Mouse (Mus musculus): ENCODE results near the gene Ptpdc1. TPM values are rescaled to one million over a fixed set of nuclear protein-coding genes. Genes with fewer than 3 reads are reported as not detected.

Ptpdc1 gene
- 2.2 and 2.9 TPM in 2 replicates for total RNA-seq (2017)

DNA sequence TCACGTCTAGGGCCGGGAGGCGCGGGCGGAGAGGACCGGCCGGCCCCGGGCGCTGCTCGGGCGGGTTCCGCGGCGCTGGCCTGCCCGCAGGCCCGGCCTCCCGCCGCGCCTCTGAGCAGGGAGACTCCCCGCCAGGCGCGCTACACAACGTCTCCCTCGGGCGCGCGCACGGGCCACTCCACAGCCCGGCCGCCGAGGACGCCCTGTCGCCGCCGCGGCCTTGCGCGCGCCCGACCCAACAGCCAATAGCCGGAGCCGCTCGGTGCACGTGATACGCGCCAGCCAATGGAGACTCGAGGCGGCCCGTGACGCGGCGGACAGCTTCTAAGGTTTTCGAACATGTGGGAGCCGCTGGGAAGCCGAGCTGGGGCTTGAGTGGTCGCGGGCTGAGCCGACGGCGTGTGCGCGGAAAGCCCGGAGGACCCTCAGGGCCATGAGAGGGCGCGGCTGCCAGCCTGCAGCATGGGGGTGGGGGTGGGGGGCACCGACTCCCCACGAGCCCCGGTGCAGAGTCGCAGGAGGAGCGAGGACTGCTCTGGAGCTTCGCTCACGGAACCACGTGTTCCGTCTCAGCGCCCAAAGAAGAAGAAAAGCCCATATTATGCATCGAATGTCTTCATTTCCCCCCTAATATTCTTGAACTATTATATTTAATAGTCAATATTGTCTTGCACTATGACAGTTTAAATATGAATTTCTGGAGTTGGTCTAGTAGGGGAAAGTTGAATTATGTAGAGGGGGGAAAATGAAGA, at the start of gene Ptpdc1:
TSS of gene Ptpdc1 (minus strand) at position 232 of the 752 bp plus-strand sequence.
- peak; percentile 93 for ATAC-seq (ENCODE audit: extremely low read depth, insufficient number of reproducible peaks, low FRiP score, poor library complexity, severe bottlenecking)

DNA sequence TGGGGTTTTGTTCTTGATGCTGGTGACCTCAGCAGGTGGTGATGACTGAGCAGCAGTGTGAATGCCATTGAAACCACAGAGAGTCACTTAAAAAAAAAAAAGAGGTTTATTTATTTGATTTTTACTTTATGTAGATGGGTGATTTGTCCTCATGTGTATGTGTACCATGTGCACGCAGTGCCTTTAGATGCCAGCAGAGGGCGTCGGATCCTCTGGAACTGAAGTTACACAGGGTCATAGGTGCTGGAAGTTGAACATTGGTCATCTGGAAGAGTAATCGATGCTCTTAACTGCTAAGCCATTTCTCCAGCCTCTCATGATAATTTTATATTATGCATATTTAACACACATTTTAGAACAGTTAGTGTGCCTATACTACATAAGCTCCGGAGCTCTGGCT, 49.1 kb upstream of the Ptpdc1 start:
- no peak for ATAC-seq (ENCODE audit: extremely low read depth, insufficient number of reproducible peaks, low FRiP score, poor library complexity, severe bottlenecking)

GRCm38 (mm10) chr13:48672312-48672840, 46.9 kb upstream of the Ptpdc1 start:
- no peak for ATAC-seq (ENCODE audit: extremely low read depth, insufficient number of reproducible peaks, low FRiP score, poor library complexity, severe bottlenecking)

GRCm38 (mm10) chr13:48668976-48669534, 43.6 kb upstream of the Ptpdc1 start:
- ATAC-seq (ENCODE audit: extremely low read depth, insufficient number of reproducible peaks, low FRiP score, poor library complexity, severe bottlenecking): no peak

GRCm38 (mm10) chr13:48668091-48668975, 42.9 kb upstream of the Ptpdc1 start:
- ATAC-seq (ENCODE audit: extremely low read depth, insufficient number of reproducible peaks, low FRiP score, poor library complexity, severe bottlenecking): no peak

DNA sequence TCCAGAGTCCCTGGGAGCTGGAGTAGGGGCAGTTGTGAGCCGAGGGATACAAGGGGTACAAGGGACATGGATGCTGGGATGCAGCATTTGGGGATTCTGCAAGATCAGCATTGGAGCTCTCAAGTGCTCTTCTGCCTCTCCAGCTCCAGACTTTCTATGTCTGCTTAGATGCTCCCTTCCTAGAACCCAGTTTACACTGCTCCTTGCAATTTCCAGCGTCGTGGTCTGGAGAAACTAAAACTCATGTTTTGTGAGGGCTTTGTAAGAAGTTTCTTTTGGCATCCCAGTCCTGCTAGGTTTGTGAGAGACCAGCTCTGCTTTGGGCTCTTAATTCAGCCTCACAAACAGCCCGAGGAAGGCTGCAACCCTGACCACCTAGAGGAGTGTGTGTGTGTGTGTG, 42.0 kb upstream of the Ptpdc1 start:
- no peak for ATAC-seq (ENCODE audit: extremely low read depth, insufficient number of reproducible peaks, low FRiP score, poor library complexity, severe bottlenecking)

DNA sequence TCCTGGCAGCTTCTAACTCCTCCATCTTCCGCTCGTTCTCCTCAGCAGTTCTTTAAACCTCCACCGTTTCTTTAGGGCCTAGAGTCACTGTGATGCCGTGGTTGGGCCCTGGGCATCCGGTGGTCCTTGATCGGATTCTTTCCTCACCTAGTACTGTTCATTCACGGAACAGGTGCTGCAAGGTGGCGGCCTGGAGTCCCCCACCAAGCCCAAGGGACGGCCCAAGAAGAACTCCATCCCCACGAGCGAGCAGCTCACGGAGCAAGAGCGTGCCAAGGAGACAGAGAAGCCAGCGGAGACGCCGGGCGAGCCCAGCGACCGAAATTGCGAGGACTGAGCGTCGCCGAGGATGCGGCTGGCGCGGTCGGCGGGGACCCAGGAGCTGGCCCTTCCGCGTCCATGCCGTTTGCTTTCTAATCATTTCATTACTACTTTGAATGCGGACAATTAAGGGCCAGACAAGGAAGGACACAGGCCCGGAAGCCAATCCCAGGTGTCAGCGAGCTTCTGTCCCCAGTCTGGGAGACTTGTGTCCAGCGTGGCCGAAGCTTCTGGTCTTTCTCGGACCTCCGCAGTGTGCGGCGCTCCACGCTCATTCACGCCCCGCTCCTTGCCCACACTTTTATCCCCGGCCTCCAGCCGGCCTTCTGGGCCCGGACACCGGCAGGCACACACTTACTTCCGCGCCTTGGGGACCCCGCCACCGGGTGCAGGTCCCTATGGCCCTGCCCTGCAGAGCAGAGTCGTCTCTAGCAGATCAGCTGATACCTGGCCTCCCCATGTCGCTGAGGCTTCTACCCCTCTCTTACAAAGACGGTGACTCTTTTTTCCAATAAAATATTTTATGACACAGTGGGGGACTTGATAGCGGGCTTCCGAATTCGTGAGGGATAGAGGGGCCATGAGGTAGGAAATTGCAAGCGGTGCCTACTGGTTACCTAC, 40.5 kb upstream of the Ptpdc1 start:
- no peak for ATAC-seq (ENCODE audit: extremely low read depth, insufficient number of reproducible peaks, low FRiP score, poor library complexity, severe bottlenecking)

- no peak for ATAC-seq (ENCODE audit: extremely low read depth, insufficient number of reproducible peaks, low FRiP score, poor library complexity, severe bottlenecking)
Observed at GRCm38 (mm10) chr13:48664916-48665655, 39.6 kb upstream of the Ptpdc1 start.

GRCm38 (mm10) chr13:48663988-48664339, 38.5 kb upstream of the Ptpdc1 start:
- ATAC-seq (ENCODE audit: extremely low read depth, insufficient number of reproducible peaks, low FRiP score, poor library complexity, severe bottlenecking): no peak

DNA sequence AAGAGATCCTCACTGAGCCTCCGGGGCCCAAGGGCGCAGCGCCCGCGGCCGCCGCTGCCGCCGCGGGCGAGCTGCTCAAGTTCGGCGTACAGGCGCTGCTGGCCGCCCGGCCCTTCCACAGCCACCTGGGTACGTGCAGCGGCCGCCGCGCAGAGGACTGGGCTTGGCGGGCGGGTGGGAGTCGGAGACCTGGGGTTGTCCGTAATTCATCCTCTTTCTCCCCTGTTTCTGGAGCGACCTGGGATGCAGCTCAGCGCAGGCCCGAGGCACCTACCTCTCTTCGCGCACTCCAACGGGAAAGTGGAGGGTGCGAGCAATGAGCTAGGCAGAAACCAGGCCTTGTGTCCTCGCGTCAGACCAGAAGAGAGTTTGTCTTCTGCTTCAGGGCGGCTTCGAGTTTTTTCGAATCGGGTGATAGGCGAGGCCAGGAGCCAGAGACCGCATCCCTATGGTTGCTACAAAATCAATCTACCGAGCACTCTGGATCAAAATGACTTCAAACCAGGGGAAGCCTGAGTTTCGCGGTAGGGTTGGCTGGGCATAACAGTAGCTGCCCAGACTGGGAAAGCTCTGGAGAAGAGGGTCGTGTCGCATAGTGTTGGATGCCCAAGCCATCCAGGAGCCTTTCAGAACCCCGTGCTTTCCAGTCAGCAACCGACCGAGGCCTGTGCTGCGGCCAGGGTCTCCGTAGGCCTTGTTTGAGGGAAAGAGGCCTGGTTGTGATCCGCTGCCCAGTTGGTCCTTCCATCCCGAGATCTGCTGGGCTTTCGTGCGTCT, 37.9 kb upstream of the Ptpdc1 start:
- no peak for ATAC-seq (ENCODE audit: extremely low read depth, insufficient number of reproducible peaks, low FRiP score, poor library complexity, severe bottlenecking)

DNA sequence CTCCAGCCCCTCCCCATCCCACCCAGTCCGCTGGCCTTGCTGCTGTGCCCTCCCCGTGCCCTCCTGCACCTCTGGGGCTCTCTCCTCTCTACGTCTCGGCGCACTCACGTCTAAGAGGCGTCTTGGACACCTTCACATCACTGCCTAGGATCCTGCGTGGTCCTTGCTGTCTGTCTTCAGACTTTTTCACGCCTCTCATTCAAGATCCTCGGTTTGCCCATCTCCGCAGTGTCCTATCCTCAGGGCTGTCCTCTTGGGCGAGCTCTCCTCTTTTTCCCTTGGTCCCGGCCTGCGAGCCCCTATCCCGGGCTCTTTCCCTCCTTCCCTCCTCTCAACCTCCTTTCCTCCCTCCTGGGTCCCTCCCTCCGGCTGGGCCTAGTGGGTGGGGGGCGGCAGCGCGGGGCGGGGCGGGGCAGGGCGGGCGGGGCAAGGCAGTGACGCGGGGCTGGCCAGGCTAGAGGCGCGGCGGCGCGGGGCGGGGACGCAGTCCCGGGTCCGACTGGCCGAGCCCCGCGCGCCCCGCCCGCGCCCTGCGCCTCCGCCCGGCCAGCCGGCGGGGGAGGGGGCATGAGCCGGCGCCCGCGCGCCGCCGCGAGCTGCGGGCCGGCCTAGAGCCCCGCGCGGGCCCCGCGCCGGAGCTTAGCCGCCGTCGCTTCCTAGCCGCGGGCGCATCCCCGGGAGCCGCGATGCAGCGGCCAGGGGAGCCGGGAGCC, 37.1 kb upstream of the Ptpdc1 start, which contains the start of gene Barx1:
TSS of gene Barx1 (plus strand) at position 568 of the 713 bp plus-strand sequence.
- no peak for ATAC-seq (ENCODE audit: extremely low read depth, insufficient number of reproducible peaks, low FRiP score, poor library complexity, severe bottlenecking)

DNA sequence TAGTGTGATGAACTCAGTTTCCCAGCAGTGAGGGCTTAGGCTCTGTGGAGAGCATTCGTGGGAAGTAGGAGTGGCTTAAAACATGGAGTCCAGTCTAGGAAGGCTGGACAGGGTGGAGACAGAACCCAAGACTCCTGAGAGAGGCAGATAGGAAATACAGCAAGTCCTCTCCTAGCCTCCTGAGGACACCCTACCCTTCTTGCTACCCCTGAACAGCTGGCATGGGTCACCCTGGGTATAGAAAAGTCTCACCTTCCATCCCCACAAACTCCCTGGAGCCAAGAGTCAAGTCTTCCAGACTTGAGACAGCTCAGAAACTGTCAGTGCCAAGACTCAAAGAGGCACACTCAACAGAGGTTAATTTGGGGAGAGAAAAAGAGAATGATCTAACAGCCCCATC, 36.1 kb upstream of the Ptpdc1 start:
- no peak for ATAC-seq (ENCODE audit: extremely low read depth, insufficient number of reproducible peaks, low FRiP score, poor library complexity, severe bottlenecking)

GRCm38 (mm10) chr13:48660741-48661140, 35.3 kb upstream of the Ptpdc1 start:
- ATAC-seq (ENCODE audit: extremely low read depth, insufficient number of reproducible peaks, low FRiP score, poor library complexity, severe bottlenecking): no peak

DNA sequence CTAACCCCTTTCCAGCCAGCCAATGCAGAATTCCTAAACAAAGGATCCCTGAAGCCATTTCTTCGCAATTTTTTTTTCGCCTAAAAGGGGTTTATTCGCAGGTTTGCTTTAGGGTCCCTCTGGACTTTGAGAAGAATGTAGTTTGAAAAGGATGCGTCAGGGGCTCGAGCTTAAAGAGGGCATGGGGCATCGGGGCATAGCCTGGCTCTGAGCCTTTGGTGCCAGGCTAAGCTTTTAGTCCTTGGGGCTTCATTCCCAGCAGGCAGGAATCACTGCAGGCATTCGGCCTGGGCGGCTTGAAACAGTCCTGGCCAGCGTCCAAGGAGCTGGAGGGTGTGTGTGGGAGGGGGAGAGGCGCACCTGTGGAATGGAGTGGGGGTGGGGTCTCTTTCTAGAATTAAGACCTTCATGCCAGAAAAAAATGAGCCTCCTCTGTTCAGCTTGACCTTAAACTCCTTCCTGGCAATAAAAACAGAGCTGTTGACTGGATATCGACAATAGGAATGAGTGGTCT, 34.8 kb upstream of the Ptpdc1 start:
- ATAC-seq (ENCODE audit: extremely low read depth, insufficient number of reproducible peaks, low FRiP score, poor library complexity, severe bottlenecking): no peak

- no peak for ATAC-seq (ENCODE audit: extremely low read depth, insufficient number of reproducible peaks, low FRiP score, poor library complexity, severe bottlenecking)
Observed at GRCm38 (mm10) chr13:48659254-48660220, 34.1 kb upstream of the Ptpdc1 start.
